Mouse (Mus musculus) liver, postnatal 0 days (tissue): Measurements from ENCODE around the gene Fbxo4.

ENCODE experiments used
- CTCF ChIP-seq: sonication (generic); IDR thresholded peaks from 2 replicates; pipeline ENCODE4 v1.5.1; 2016; ENCODE audit warnings: antibody characterized with exemption, low read depth
- EP300 ChIP-seq: IDR thresholded peaks from 2 replicates; pipeline ENCODE4 v1.6.1; 2016; ENCODE audit warnings: antibody characterized with exemption, low read depth, mild to moderate bottlenecking

DNA sequence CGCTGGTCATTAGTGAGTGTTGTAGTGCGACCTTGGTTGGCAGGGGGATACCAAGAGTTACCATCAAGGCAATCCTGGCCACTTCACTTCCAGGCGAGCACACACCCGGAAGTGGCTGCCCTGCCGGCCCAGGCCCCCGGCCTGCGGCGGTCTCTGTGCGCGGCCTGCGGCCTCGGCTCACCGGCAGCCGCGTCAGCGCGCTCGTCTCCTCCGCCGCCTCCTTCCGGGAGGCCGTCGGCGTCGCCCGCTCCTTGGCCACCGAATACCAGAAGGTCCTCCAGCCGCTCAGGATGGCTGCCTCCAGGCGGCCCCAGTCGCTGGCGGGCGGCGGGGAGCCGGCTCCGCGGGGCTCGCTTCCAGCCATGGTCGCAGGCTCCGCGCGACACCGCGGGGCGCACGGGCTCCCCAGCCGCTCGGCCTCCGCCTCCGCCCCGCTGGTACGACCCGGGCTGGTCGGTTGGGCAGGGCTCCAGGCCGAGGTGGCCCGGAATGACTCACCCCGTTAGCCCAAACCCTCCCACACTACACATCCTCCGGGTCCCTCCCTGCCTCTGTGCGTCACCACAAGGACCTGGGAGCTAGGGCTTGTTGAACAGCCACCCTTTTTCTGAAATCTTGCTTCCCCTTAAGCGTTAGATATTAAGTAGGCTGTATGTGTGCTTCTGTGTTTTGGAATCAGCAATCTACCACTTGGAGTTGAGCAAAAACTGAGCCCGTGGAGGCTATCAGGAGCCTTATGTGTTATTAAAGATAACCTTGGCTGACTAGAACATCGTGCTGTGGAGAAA is at the start of gene Fbxo4:
- TF ChIP-seq CTCF (no peak), EP300 (no peak)
